Mouse (Mus musculus) A20 (cell line): ENCODE measurements around the gene Bmp3.

ENCODE experiments used
- DNase-seq: peaks from one replicate; pipeline ENCODE4 v3.0.0-alpha.2; 2011; ENCODE audit warnings: low read depth, low spot score

The Bmp3 gene

DNA sequence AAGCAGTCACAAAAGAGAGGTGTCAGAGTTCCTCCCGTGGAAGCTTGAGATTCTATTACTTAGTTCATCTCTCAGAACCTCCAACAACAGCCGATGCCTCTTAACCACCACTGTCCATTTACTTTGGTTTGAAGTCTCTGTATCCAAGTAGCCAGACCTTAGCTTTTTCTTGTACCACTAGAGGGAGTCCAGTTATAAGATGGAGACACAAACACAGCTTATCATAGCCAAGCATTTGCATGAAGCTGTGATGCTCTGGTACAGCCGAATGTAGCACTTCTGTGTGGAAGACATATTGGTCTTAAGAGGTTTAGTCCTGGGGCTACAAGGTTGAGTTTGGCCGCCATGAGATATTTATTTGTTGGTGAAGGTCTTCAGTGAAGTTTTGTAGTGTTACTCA lies 48.1 kb downstream of the Bmp3 start:
- no peak for DNase-seq

DNA sequence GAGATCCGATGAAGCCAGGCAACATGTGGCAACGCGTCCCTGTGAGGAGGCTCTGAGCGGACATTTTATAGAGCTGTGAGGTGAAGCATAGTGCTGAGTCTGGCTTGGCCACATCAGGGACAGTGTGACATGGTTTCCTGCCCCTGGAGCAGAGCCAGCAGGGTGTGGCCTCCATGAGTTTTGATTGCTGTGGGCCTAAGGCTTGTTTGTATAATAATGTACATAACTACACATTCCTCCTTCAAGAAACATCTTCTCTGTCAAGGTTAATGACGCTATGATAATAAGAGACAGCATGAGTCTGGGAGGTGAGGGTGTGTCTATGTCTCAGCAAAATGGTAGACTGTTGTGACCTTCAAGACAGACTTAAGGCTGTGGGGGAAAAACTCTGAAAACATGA lies 64.5 kb downstream of the Bmp3 start:
- DNase-seq = no peak

DNA sequence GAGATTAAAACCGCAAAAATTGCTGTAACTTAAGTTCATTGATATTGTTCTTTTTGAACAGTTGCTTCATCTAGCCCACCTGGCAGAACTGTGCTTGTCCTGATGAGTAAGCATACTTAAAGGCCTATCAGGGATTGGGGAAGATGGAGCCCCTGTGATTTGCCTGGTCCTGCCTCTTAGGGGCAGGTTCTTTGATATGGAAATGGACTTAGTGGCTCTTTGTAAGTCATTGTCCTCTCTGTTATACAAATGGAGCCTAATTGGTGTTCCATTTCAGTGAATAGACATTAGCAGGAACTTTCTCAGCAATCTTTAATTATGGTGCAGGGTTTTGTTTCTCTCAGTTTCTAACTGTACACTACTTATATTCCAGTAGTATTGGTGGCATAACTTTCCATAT lies 67.4 kb downstream of the Bmp3 start:
- DNase-seq = no peak

DNA sequence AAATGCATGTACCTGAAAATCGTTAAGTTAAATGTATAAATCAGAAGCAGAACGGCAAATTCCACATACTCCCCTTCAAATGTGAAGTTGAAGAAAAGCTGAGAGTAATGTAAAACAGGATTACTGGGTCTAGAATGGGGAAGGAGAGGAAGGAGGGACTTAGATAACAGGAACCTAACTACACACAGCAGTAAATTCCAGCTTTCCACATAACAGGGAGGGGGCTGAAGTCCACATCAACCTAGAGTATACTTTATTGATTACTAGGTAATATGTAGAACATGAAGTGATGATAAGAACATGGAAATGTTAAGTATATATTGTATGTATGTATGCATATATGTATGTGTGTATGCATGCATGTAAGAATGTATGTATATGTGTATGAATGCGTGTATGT lies 68.7 kb downstream of the Bmp3 start:
- DNase-seq = no peak
